Mouse (Mus musculus): ENCODE measurements at regions not wholly inside any gene's neighbourhood (a gene's known extent, or its start where the extent isn't known, plus 50 kb on each side); places are given as distances from the start of the nearest gene placed in this dataset.

DNA sequence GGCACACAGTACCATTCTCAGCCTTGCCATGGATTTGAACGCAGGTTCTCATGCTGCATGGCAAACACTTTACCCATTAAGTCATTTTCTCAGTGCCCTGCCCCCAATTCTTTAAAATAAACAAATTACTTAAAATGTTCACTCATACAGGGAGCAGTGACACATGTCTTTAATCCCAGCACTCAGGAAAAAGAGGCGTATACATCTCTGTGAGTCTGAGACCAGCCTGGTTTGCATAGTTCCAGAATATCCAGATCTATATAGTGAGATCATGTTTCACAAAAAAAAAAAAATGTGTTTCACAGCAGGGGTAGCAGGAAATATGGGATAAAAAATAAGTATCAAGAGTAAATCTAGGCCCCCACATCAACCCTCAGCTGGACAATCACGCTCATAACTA is 191.5 kb downstream of the Rps12 start:
- no peak for TF ChIP-seq CTCF (IDR thresholded peaks at IDR 0.05; ENCODE audit: control insufficient read depth, insufficient read depth, insufficient read length)
- TF ChIP-seq CEBPB (IDR thresholded peaks at IDR 0.05; ENCODE audit: low read depth): no peak

Measured in C2C12 (cell line).